Mouse (Mus musculus): ENCODE measurements around the gene Wwox. TPM values are rescaled to one million over a fixed set of nuclear protein-coding genes. Genes with fewer than 3 reads are reported as not detected.

Wwox gene
- polyA plus RNA-seq, 1 experiment = not detected

DNA sequence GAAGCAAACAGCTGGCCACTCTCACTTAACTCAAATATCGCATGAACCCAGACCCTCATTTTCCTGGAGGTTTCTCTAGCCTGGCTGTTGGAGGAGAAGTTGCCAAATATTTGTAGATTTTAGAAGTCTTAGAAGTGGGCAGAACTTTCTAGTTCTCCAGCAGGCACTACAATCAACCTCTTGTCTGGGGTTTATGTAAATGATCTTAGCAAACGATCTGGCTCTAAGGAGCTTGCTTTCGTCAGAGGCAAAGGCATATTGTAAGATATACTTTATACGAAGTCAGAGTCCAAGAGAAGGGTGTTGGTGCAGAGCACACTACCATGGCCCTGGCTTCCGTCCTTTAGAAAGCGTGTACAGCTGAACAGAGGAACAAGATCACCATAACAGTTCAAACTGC lies 770.6 kb downstream of the Wwox start:
- Histone ChIP-seq H3K27ac (ENCODE audit: insufficient read depth, low read depth, low read length) (no peak overlapping the region), H3K4me3 (ENCODE audit: insufficient read depth, low read depth, low read length) (no peak overlapping the region), H3K4me1 (ENCODE audit: control insufficient read depth, insufficient read depth, low read length) (no peaks in the 10 kb centered on the region)
- WGBS = 67% methylated on average over 6 of the region's 6 CpGs
- TF ChIP-seq CTCF (IDR thresholded peaks at IDR 0.05; ENCODE audit: insufficient read depth, low read depth, low read length) = no peak
- no peak for TF ChIP-seq POLR2A (IDR thresholded peaks at IDR 0.05; ENCODE audit: insufficient read depth, low read depth, low read length)

- TF ChIP-seq POLR2A (IDR thresholded peaks at IDR 0.05; ENCODE audit: insufficient read depth, low read depth, low read length) = no peak
- TF ChIP-seq CTCF (IDR thresholded peaks at IDR 0.05; ENCODE audit: insufficient read depth, low read depth, low read length) = no peak
- no peak overlapping the region for H3K27ac ChIP-seq (ENCODE audit: insufficient read depth, low read depth, low read length)
- no peaks in the 10 kb centered on the region for H3K4me1 ChIP-seq (ENCODE audit: control insufficient read depth, insufficient read depth, low read length)
- H3K4me3 ChIP-seq (ENCODE audit: insufficient read depth, low read depth, low read length) = no peak overlapping the region
- WGBS = 97% methylated on average over 4 of the region's 4 CpGs
Observed at GRCm38 (mm10) chr8:115213126-115213525, 773.7 kb downstream of the Wwox start.

- Histone ChIP-seq H3K4me1 (ENCODE audit: control insufficient read depth, insufficient read depth, low read length) (no peaks in the 10 kb centered on the region), H3K27ac (ENCODE audit: insufficient read depth, low read depth, low read length) (no peak overlapping the region), H3K4me3 (ENCODE audit: insufficient read depth, low read depth, low read length) (no peak overlapping the region)
- TF ChIP-seq CTCF (IDR thresholded peaks at IDR 0.05; ENCODE audit: insufficient read depth, low read depth, low read length) (no peak), POLR2A (IDR thresholded peaks at IDR 0.05; ENCODE audit: insufficient read depth, low read depth, low read length) (no peak)
- WGBS = 85% methylated on average over 17 of the region's 17 CpGs
Observed at GRCm38 (mm10) chr8:115214870-115215269, 775.4 kb downstream of the Wwox start.

DNA sequence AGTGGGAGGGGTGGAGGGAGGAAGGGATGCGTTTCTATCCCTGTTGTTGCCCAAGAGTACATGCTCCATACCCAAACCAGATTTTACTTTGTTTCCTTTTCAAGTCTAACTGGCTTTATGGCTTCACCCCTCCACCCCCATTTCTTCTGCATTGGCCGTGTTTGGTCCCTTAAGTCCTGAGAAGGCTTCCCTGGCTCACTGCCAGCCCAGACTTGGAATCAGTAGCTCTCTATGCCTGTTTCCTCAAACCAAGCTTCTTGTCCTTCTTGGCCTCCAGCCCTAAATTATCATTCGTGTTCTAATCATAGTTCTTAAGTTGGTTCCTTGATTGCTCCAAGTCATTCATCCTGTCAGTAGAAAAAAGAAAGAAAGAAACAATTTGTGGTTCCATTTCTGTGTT lies 777.3 kb downstream of the Wwox start:
- H3K27ac ChIP-seq (ENCODE audit: insufficient read depth, low read depth, low read length) = no peak overlapping the region
- no peak overlapping the region for H3K4me3 ChIP-seq (ENCODE audit: insufficient read depth, low read depth, low read length)
- no peaks in the 10 kb centered on the region for H3K4me1 ChIP-seq (ENCODE audit: control insufficient read depth, insufficient read depth, low read length)
- TF ChIP-seq CTCF (IDR thresholded peaks at IDR 0.05; ENCODE audit: insufficient read depth, low read depth, low read length) = no peak
- TF ChIP-seq POLR2A (IDR thresholded peaks at IDR 0.05; ENCODE audit: insufficient read depth, low read depth, low read length) = no peak
- 62% methylated on average over 3 of the region's 3 CpGs for WGBS

- H3K4me3 ChIP-seq (ENCODE audit: insufficient read depth, low read depth, low read length) = no peak overlapping the region
- H3K27ac ChIP-seq (ENCODE audit: insufficient read depth, low read depth, low read length) = no peak overlapping the region
- 0 out of 2 replicates have a peak, but pooled peaks cover 2% of the 10 kb centered on the region for H3K4me1 ChIP-seq (ENCODE audit: control insufficient read depth, insufficient read depth, low read length)
- 28% methylated on average over 13 of the region's 13 CpGs for WGBS
- TF ChIP-seq CTCF (IDR thresholded peaks at IDR 0.05; ENCODE audit: insufficient read depth, low read depth, low read length) (no peak), POLR2A (IDR thresholded peaks at IDR 0.05; ENCODE audit: insufficient read depth, low read depth, low read length) (no peak)
Observed at GRCm38 (mm10) chr8:115222545-115222944, 783.1 kb downstream of the Wwox start.

GRCm38 (mm10) chr8:115226781-115227583 lies 787.5 kb downstream of the Wwox start:
- no peak for TF ChIP-seq POLR2A (IDR thresholded peaks at IDR 0.05; ENCODE audit: insufficient read depth, low read depth, low read length)
- TF ChIP-seq CTCF (IDR thresholded peaks at IDR 0.05; ENCODE audit: insufficient read depth, low read depth, low read length) = no peak
- Histone ChIP-seq H3K4me1 (ENCODE audit: control insufficient read depth, insufficient read depth, low read length) (0 out of 2 replicates have a peak, but pooled peaks cover 2% of the 10 kb centered on the region), H3K4me3 (ENCODE audit: insufficient read depth, low read depth, low read length) (no peak overlapping the region), H3K27ac (ENCODE audit: insufficient read depth, low read depth, low read length) (no peak overlapping the region)
- 92% methylated on average over 20 of the region's 20 CpGs for WGBS

DNA sequence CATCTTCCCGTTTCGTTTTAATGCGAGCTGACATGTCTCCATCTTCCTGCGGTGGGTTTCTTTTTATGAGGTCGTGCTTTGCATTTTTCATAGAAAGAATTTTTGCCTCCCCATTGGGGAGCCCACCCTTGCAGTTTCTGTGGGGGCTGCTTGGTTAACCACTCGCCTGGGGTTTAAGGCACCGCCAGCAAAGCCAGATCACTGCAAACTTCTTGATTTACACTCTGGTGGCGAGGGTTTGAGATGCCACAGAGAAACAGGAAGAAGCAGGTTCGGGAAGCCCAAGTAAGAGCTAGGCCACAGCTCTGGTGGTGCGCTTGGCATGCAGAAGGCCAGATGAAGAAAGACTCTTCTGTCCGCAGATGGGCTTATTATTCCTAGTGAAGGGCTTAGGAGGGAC lies 789.4 kb downstream of the Wwox start:
- Histone ChIP-seq H3K4me1 (ENCODE audit: control insufficient read depth, insufficient read depth, low read length) (no peaks in the 10 kb centered on the region), H3K27ac (ENCODE audit: insufficient read depth, low read depth, low read length) (no peak overlapping the region), H3K4me3 (ENCODE audit: insufficient read depth, low read depth, low read length) (no peak overlapping the region)
- no peak for TF ChIP-seq POLR2A (IDR thresholded peaks at IDR 0.05; ENCODE audit: insufficient read depth, low read depth, low read length)
- TF ChIP-seq CTCF (IDR thresholded peaks at IDR 0.05; ENCODE audit: insufficient read depth, low read depth, low read length) = no peak
- 94% methylated on average over 11 of the region's 11 CpGs for WGBS

DNA sequence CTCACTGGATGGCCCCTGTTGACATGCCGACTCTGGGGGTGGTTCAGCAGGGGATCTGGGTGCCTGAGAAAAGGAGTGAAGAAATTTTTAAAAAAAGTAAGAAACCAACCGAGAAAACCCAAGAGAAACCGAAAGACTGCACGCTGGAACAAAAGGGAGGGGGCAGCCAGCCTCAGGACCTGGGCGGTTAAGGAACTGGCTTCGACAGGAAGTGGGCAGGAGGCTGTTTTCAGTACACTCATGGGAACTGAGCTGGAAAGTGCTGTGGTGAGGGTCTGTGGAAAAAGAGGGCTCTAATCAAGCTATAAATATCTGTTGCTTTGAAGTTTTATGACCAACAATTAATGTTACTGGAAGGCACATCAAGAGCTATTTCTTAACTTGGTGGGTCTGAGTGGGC lies 794.6 kb downstream of the Wwox start:
- TF ChIP-seq CTCF (IDR thresholded peaks at IDR 0.05; ENCODE audit: insufficient read depth, low read depth, low read length) = no peak
- TF ChIP-seq POLR2A (IDR thresholded peaks at IDR 0.05; ENCODE audit: insufficient read depth, low read depth, low read length) = no peak
- 83% methylated on average over 6 of the region's 6 CpGs for WGBS
- Histone ChIP-seq H3K4me3 (ENCODE audit: insufficient read depth, low read depth, low read length) (no peak overlapping the region), H3K4me1 (ENCODE audit: control insufficient read depth, insufficient read depth, low read length) (no peaks in the 10 kb centered on the region), H3K27ac (ENCODE audit: insufficient read depth, low read depth, low read length) (no peak overlapping the region)

DNA sequence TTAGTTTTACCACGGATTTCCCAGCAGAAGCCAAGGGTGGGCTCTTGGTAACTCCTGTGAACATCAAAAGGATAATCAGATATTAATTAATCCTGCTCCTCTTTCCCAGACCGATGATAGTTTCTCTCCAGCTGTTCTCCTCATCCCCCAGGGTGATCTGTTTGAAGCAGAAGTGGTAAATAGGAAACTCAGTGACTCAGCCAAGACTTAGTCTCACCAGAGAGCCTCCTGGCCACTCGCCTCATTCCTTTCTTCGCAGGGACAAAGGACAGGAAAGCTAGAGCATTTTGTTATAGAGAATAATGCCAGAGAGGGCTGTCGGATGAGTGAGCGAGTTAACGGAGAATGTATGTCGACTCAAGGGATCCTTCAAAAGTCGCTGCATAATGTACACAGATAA lies 798.1 kb downstream of the Wwox start:
- H3K27ac ChIP-seq (ENCODE audit: insufficient read depth, low read depth, low read length) = no peak overlapping the region
- no peak for TF ChIP-seq CTCF (IDR thresholded peaks at IDR 0.05; ENCODE audit: insufficient read depth, low read depth, low read length)
- no peak for TF ChIP-seq POLR2A (IDR thresholded peaks at IDR 0.05; ENCODE audit: insufficient read depth, low read depth, low read length)
- 54% methylated on average over 9 of the region's 9 CpGs for WGBS
- no peak overlapping the region for H3K4me3 ChIP-seq (ENCODE audit: insufficient read depth, low read depth, low read length)
- H3K4me1 ChIP-seq (ENCODE audit: control insufficient read depth, insufficient read depth, low read length) = no peaks in the 10 kb centered on the region
